Mouse (Mus musculus): ENCODE measurements around the gene Fgf3. TPM values are rescaled to one million over a fixed set of nuclear protein-coding genes. Genes with fewer than 3 reads are reported as not detected.

Gene Fgf3
- polyA plus RNA-seq, 1 experiment from 2014 or later: 0.55 TPM

DNA sequence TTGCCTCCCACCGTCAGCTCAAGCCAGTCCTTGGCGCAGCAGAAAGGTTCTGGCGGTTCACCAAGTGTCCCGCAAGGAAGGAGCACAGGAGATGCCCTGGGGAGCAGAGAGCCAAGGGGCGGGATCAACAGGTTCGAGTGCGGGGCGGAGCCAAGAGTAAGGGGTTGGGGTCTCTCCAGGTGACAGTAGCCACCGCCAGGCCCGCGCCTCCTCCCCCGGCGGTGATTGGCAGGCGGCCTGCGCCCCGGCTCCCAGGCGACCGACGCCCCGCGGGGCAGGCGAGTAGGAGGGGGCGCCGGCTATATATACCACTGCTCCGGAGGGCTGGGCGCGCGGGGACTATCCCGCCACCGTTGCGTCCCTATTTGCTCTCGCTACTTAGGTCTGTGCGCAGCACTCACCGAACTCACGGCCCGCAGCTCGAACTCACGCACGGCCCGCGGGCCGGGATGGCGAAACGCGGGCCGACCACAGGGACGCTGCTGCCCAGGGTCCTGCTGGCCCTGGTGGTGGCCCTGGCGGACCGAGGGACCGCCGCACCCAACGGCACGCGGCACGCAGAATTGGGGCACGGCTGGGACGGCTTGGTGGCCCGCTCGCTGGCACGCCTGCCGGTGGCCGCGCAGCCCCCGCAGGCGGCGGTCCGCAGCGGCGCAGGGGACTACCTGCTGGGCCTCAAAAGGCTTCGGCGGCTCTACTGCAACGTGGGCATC, 23.3 kb downstream of the Fgf3 start:
- peak overlapping the region; percentile 30 for H3K4me3 ChIP-seq
- peak overlapping the region; percentile 49 for H3K4me2 ChIP-seq
- WGBS: 1% methylated on average over 63 of the region's 72 CpGs
- no peak for ATAC-seq (ENCODE audit: insufficient number of reproducible peaks, insufficient read depth, low FRiP score, low TSS enrichment, low read depth)
- H3K27ac ChIP-seq: no peak overlapping the region
- 0 out of 2 replicates have a peak overlapping the region, but pooled peaks have one; percentile 21 for H3K9ac ChIP-seq
- H3K9me3 ChIP-seq: no peaks in the 10 kb centered on the region
- peaks cover 14% of the 10 kb centered on the region for H3K4me1 ChIP-seq
- H3K36me3 ChIP-seq: no peaks in the 10 kb centered on the region
- H3K27me3 ChIP-seq: peaks cover 92% of the 10 kb centered on the region

DNA sequence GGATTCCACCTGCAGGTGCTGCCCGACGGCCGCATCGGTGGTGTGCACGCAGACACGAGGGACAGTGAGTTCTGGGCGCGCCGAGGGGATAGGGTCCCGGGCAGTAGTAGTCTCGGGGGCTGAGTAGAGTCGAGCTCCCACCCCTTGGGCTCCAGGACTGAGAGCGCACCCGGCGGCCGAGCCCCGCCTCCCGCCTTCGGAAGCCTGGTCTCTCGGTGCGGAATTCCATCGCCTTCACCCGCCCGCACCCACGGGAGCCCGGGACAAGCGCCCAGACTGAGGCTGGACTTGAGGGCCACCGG, 23.8 kb downstream of the Fgf3 start:
- H3K27ac ChIP-seq: no peak overlapping the region
- peaks cover 14% of the 10 kb centered on the region for H3K4me1 ChIP-seq
- WGBS: under 1% methylated on average over 28 of the region's 28 CpGs
- H3K27me3 ChIP-seq: peaks cover 93% of the 10 kb centered on the region
- 0 out of 2 replicates have a peak overlapping the region, but pooled peaks have one; percentile 21 for H3K9ac ChIP-seq
- ATAC-seq (ENCODE audit: insufficient number of reproducible peaks, insufficient read depth, low FRiP score, low TSS enrichment, low read depth): no peak
- H3K36me3 ChIP-seq: no peaks in the 10 kb centered on the region
- H3K4me3 ChIP-seq: peak overlapping the region; percentile 30
- peak overlapping the region; percentile 49 for H3K4me2 ChIP-seq
- no peaks in the 10 kb centered on the region for H3K9me3 ChIP-seq

DNA sequence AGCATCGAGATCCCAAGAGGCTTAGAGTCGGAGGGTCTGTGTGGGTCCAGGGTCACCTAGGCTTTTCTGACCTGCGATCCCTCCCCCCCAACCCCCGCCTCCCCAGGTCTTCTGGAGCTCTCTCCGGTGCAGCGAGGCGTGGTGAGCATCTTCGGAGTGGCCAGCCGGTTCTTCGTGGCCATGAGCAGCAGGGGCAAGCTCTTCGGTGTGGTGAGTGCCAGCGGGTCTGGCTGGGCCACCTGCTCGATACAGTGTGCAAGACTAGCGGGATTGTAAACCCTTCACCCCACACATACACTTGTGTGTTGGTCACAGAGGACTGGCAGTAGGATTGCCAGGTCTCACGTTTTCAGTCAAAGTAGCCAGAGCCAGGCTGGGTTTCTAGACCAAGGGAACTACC, 24.2 kb downstream of the Fgf3 start:
- H3K4me1 ChIP-seq: peaks cover 14% of the 10 kb centered on the region
- no peak overlapping the region for H3K27ac ChIP-seq
- WGBS: under 1% methylated on average over 15 of the region's 15 CpGs
- H3K36me3 ChIP-seq: no peaks in the 10 kb centered on the region
- peak overlapping the region; percentile 49; the same call in 1 of the 2 replicates for H3K4me2 ChIP-seq
- no peak overlapping the region for H3K9ac ChIP-seq
- peaks cover 97% of the 10 kb centered on the region for H3K27me3 ChIP-seq
- H3K4me3 ChIP-seq: peak overlapping the region; percentile 30
- H3K9me3 ChIP-seq: no peaks in the 10 kb centered on the region
- no peak for ATAC-seq (ENCODE audit: insufficient number of reproducible peaks, insufficient read depth, low FRiP score, low TSS enrichment, low read depth)

DNA sequence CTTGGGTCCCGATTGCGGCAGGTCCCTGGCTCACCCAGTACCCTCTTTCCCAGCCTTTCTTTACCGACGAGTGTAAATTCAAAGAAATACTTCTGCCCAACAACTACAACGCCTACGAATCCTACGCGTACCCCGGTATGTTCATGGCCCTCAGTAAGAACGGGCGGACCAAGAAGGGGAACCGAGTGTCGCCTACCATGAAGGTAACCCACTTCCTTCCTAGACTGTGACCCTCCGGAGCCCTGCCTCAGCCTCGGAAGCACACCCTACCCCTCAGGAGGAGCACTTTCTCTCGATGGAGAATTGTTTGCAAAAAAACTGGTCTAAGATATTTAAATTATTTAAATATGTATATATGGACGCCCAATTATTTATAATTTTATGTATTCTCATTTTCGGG, 24.8 kb downstream of the Fgf3 start:
- ATAC-seq (ENCODE audit: insufficient number of reproducible peaks, insufficient read depth, low FRiP score, low TSS enrichment, low read depth): no peak
- H3K27me3 ChIP-seq: peaks cover 98% of the 10 kb centered on the region
- 2% methylated on average over 18 of the region's 18 CpGs for WGBS
- H3K4me1 ChIP-seq: peaks cover 14% of the 10 kb centered on the region
- H3K9ac ChIP-seq: no peak overlapping the region
- H3K9me3 ChIP-seq: no peaks in the 10 kb centered on the region
- no peaks in the 10 kb centered on the region for H3K36me3 ChIP-seq
- no peak overlapping the region for H3K27ac ChIP-seq
- no peak overlapping the region for H3K4me3 ChIP-seq
- H3K4me2 ChIP-seq: no peak overlapping the region

DNA sequence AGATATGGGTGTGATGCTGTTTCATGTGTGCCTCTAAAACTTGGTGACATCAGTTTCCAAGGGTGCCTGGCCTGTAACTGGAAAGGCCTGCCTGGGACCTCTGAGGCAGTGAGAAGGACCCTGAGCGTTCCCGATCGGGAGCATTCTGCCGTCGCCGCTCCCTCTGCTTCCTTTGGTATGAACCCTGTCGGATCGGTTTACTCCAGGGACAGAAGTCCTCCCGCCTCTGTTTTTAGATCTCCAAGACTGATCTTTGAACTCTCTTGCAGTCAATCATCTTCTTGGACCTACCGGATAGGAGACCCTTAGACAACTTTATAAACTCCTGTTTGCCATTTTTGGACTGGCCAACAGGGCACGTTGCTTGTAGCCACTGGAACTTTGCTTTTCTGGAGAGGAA, 25.3 kb downstream of the Fgf3 start:
- Histone ChIP-seq H3K27ac (no peak overlapping the region), H3K27me3 (peaks cover 95% of the 10 kb centered on the region), H3K4me3 (no peak overlapping the region), H3K4me2 (no peak overlapping the region), H3K4me1 (peaks cover 14% of the 10 kb centered on the region), H3K9ac (no peak overlapping the region), H3K36me3 (no peaks in the 10 kb centered on the region), H3K9me3 (no peaks in the 10 kb centered on the region)
- under 1% methylated on average over 11 of the region's 11 CpGs for WGBS
- ATAC-seq (ENCODE audit: insufficient number of reproducible peaks, insufficient read depth, low FRiP score, low TSS enrichment, low read depth): no peak

DNA sequence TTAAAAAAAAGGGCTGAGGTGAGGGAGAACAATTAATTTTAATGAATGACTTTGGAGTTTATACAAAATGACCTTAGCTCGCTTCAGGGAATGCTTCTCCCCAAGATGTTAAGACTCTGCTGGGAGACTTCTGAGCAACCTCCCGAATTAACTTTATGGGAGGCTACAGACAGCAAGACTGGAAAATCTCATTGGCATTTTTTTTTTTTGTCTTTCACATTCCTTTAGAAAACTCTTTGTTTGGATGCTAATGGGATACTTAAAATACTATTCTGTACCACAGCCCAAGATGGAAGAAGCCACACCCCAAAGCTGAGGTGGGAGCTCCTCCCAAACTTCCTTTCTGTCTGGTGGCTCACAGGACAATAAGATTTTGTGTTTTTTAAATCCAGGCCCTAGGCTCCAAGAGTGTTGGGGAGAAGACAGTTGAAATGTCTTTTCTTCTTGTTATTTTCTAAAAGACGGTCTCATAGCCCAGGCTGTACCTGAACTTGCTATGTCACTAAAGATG, 26.3 kb downstream of the Fgf3 start:
- 35% methylated on average over 3 of the region's 3 CpGs for WGBS
- H3K4me3 ChIP-seq: no peak overlapping the region
- no peak for ATAC-seq (ENCODE audit: insufficient number of reproducible peaks, insufficient read depth, low FRiP score, low TSS enrichment, low read depth)
- no peaks in the 10 kb centered on the region for H3K36me3 ChIP-seq
- peaks cover 14% of the 10 kb centered on the region for H3K4me1 ChIP-seq
- H3K9me3 ChIP-seq: no peaks in the 10 kb centered on the region
- no peak overlapping the region for H3K4me2 ChIP-seq
- H3K9ac ChIP-seq: no peak overlapping the region
- H3K27ac ChIP-seq: no peak overlapping the region
- H3K27me3 ChIP-seq: peaks cover 86% of the 10 kb centered on the region

DNA sequence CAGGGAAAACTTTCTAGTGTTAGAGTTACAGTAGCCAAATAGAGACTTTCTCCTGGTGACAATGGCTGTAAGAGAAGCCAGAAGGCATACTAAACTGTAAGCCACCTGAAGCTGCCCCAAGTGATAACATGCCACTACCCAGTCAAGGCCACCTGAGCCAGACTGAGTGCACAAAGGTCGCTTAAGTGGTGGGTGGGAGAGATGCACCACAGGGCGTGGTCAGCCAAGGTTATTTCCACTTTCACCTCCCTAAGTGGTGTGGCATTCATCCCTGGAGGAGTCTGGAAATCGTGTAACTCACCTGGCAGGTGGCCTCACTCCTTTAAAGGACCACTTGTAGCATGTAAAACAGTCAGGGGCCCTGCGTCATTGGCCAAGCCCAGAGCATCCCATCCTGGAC, 29.3 kb downstream of the Fgf3 start:
- Histone ChIP-seq H3K9ac (no peak overlapping the region), H3K4me1 (peaks cover under 1% of the 10 kb centered on the region; the same call in 1 of the 2 replicates), H3K27me3 (peaks cover 57% of the 10 kb centered on the region), H3K4me3 (no peak overlapping the region), H3K36me3 (no peaks in the 10 kb centered on the region), H3K4me2 (no peak overlapping the region), H3K9me3 (no peaks in the 10 kb centered on the region), H3K27ac (no peak overlapping the region)
- ATAC-seq (ENCODE audit: insufficient number of reproducible peaks, insufficient read depth, low FRiP score, low TSS enrichment, low read depth): no peak
- 67% methylated on average over 4 of the region's 4 CpGs for WGBS

DNA sequence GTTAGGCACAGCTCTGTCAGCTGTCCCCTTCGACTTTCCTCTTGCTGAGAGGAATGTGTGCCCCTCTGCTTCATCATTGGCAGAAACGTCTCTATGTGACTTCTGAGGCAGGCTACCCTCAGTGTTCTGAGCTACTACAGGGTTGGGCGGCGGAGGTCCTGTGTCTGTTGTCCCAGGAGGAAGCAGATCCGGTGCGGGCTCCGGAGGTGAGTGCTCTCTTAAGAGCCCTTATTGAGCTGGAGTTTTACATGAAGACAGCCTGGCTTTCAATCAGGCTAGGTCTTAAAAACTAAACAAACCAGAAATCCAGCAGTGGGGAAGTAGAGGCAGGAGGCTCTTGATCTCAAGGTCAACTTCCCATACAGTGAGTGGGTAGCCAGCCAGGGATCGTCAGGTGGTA, 29.7 kb downstream of the Fgf3 start:
- WGBS: 76% methylated on average over 8 of the region's 8 CpGs
- H3K4me3 ChIP-seq: no peak overlapping the region
- no peaks in the 10 kb centered on the region for H3K9me3 ChIP-seq
- H3K4me2 ChIP-seq: no peak overlapping the region
- H3K27ac ChIP-seq: no peak overlapping the region
- no peaks in the 10 kb centered on the region for H3K36me3 ChIP-seq
- H3K9ac ChIP-seq: no peak overlapping the region
- no peak for ATAC-seq (ENCODE audit: insufficient number of reproducible peaks, insufficient read depth, low FRiP score, low TSS enrichment, low read depth)
- no peaks in the 10 kb centered on the region for H3K4me1 ChIP-seq
- peaks cover 52% of the 10 kb centered on the region for H3K27me3 ChIP-seq

DNA sequence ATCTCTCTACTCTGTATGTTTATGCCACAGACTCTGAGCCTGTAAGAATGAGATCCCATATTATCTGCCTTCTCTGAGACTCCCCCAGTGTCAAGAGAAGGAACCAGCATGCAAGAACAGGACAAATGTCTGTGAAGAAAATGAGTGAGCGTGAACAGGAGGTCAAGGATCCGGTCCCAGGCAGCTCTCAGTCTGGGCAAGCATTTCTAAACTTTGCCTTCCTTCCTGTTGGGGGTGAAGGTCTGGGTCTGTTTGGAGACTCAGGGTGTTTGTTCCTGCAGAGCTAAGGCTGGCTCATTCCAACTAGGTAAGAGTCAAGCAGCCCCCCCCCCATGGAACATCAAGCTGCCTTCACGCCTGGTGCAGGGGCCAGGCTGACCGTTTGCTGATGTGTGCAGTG, 34.5 kb downstream of the Fgf3 start:
- Histone ChIP-seq H3K9me3 (no peaks in the 10 kb centered on the region), H3K27ac (no peak overlapping the region), H3K4me3 (no peak overlapping the region), H3K9ac (no peak overlapping the region), H3K4me1 (no peaks in the 10 kb centered on the region), H3K27me3 (peaks cover 4% of the 10 kb centered on the region), H3K4me2 (no peak overlapping the region), H3K36me3 (no peaks in the 10 kb centered on the region)
- WGBS: 65% methylated on average over 4 of the region's 4 CpGs
- no peak for ATAC-seq (ENCODE audit: insufficient number of reproducible peaks, insufficient read depth, low FRiP score, low TSS enrichment, low read depth)

DNA sequence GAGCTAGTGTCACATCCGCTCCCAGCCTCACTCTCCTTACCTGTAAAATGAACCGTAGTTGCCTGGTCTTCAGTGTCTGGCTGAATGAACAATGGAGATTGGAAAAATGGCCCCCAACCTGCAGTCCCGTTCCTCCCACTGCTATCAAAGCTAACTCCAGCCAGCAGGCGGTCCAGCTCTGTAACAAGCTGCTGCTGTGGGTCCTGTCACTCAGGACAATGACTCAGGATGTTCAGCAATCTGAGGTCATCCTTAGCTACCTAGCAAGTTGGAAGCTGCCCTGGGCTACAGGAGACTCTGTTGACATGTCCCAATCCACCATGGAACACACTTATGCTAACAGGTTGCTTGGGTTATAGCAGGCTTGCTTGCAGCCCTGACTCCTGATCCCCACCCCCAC, 35.3 kb downstream of the Fgf3 start:
- H3K36me3 ChIP-seq: no peaks in the 10 kb centered on the region
- no peaks in the 10 kb centered on the region for H3K4me1 ChIP-seq
- no peak overlapping the region for H3K9ac ChIP-seq
- no peak for ATAC-seq (ENCODE audit: insufficient number of reproducible peaks, insufficient read depth, low FRiP score, low TSS enrichment, low read depth)
- no peak overlapping the region for H3K4me3 ChIP-seq
- no peaks in the 10 kb centered on the region; the same call in 1 of the 2 replicates for H3K27me3 ChIP-seq
- no peaks in the 10 kb centered on the region for H3K9me3 ChIP-seq
- no peak overlapping the region for H3K4me2 ChIP-seq
- no peak overlapping the region for H3K27ac ChIP-seq
- WGBS: 68% methylated on average over 4 of the region's 4 CpGs

DNA sequence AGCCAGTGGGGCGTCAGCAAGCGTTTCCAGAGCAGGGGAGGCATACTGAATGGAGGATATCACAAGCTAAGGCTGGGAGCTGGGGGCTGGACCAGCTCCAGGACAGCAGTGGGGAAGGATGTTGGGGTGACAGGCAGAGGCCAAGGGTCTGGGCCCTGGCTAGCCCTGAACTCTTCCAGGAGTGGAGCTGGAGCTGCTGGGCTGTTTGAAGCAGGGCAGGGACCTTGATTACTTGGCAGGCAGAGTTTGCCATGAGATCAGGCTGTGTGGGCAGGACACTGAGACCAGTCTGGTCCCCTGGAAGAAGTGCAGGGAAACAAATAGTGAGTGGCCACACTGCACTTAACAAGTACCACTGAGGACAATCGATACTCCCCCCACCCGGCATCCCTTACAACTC, 36.3 kb downstream of the Fgf3 start:
- H3K36me3 ChIP-seq: no peaks in the 10 kb centered on the region
- H3K4me1 ChIP-seq: no peaks in the 10 kb centered on the region
- no peak overlapping the region for H3K27ac ChIP-seq
- H3K9ac ChIP-seq: no peak overlapping the region
- H3K4me3 ChIP-seq: no peak overlapping the region
- H3K4me2 ChIP-seq: no peak overlapping the region
- ATAC-seq (ENCODE audit: insufficient number of reproducible peaks, insufficient read depth, low FRiP score, low TSS enrichment, low read depth): no peak
- H3K9me3 ChIP-seq: no peaks in the 10 kb centered on the region
- no peaks in the 10 kb centered on the region; the same call in 1 of the 2 replicates for H3K27me3 ChIP-seq
- 73% methylated on average over 4 of the region's 4 CpGs for WGBS

DNA sequence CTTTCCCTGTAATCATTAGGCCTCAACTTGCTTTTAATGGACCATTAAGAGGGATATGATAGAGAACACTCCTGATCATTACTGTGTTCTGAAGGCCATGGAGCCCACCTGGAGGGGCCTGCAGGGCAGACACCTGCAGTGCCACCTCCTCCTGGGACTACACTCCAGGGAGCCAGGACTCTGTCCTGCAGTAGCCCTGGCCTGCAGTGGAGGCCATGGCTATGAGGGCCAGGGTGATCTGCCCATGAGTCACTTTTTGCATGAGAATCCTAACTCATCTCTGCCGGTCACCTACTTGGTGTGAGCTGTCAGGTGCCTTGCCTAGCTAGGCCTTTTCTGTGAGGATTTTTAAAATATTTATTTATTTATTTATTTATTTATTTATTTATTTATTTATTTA, 40.5 kb downstream of the Fgf3 start:
- H3K36me3 ChIP-seq: no peaks in the 10 kb centered on the region
- no peaks in the 10 kb centered on the region; the same call in 1 of the 2 replicates for H3K27me3 ChIP-seq
- no peak overlapping the region for H3K4me2 ChIP-seq
- H3K9ac ChIP-seq: no peak overlapping the region
- ATAC-seq (ENCODE audit: insufficient number of reproducible peaks, insufficient read depth, low FRiP score, low TSS enrichment, low read depth): no peak
- H3K9me3 ChIP-seq: no peaks in the 10 kb centered on the region
- H3K4me1 ChIP-seq: peaks cover 5% of the 10 kb centered on the region; the same call in 1 of the 2 replicates
- WGBS: 87% methylated on average over 1 of the region's 1 CpGs
- H3K27ac ChIP-seq: no peak overlapping the region
- H3K4me3 ChIP-seq: no peak overlapping the region
